Mouse (Mus musculus): ENCODE data around the gene Lrfn5. TPM values are rescaled to one million over a fixed set of nuclear protein-coding genes. Genes with fewer than 3 reads are reported as not detected.

Gene Lrfn5
- total RNA-seq, 2 experiments from 2014 or later, result 118 to 123 TPM

DNA sequence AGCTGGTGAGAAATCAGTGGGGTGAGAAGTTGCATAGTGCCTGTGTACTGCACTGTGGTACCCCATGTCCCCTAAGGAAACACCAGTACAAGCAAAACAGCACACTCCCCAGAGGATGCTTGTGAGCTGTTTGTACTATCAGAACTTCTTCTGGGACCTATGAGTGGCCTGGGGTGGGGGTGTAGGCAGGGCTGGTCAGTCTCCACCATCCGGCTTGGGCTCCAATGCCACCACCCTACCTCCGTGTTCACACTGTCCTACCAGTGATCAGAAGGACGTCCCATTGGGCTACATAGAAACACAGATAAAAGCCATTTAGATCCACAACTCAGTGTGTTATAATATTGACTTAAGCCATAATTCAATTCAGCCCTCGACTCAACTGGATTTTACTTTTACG, 131.4 kb downstream of the Lrfn5 start:
- no peak for DNase-seq (ENCODE audit: extremely low spot score in 1 of 2, low spot score in 2 of 2)

DNA sequence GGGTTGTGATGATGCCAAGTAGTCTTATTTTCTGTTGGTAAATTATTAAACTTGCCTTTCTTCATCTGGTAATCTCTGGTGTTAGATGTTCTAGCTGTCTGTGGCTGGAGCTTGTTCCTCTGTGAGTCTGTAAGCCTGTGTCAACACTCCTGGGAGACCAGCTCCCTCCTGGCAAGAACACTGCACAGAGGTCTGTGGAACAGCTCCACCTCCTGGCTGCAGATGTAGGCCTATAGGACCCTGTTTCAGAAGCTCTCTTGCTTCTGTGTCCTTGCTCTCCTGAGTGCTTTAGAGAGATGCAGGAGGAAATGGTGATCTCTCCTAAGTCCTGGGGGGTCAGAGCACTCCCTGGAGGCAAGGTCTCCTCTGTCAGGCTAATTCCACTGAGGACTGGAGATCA, 200.2 kb downstream of the Lrfn5 start:
- Histone ChIP-seq H3K27ac (no peak overlapping the region), H3K4me3 (no peak overlapping the region)
- peak in 1 of 2 experiments; percentile 17 for DNase-seq (ENCODE audit: extremely low spot score in 1 of 2, low spot score in 2 of 2)
- TF ChIP-seq CTCF (IDR thresholded peaks at IDR 0.05), result peak; percentile 37
- intact Hi-C loops (cut with DNase I), result loop anchor here (10.0 kb wide), 1 partner anchor 198 kb away; the partner anchor contains the start of gene Lrfn5

More for the DNA sequence above, 131.4 kb downstream of the Lrfn5 start:
- TF ChIP-seq CTCF (IDR thresholded peaks at IDR 0.05), result no peak
- no peak overlapping the region for H3K27ac ChIP-seq
- H3K4me3 ChIP-seq, result no peak overlapping the region
- intact Hi-C loops (cut with DNase I), result no loop called here

DNA sequence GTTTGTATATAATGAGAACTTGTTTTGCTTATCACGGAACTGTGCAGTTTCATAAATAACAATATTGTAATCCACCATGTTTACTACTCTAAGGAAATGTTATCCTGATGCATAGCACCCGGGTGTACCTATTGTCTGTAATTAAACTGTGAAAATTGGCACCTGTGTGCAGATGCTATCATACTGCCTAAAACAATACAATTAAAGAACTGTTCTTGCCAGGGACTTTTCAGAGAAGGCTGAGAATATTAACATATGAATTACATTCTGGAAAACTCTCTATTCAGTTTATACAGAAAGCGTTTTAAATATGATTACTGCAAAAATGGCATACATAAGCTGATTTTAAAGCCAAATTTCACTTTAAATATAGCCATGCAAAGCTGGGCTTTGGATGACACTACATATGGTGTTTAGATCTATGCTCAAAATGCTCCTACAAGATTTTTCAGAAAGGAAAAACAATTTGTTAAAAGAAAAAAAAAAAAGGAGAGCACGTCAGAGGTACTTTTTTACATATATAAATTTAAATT, 284.2 kb downstream of the Lrfn5 start:
- TF ChIP-seq CTCF (IDR thresholded peaks at IDR 0.05), result no peak
- intact Hi-C loops (cut with DNase I), result loop anchor here (10.0 kb wide), 1 partner anchor 282 kb away; the partner anchor contains the start of gene Lrfn5
- Histone ChIP-seq H3K27ac (no peak overlapping the region; the same call in 1 of the 2 replicates), H3K4me3 (no peak overlapping the region)
- no peak for DNase-seq (ENCODE audit: extremely low spot score in 1 of 2, low spot score in 2 of 2)

DNA sequence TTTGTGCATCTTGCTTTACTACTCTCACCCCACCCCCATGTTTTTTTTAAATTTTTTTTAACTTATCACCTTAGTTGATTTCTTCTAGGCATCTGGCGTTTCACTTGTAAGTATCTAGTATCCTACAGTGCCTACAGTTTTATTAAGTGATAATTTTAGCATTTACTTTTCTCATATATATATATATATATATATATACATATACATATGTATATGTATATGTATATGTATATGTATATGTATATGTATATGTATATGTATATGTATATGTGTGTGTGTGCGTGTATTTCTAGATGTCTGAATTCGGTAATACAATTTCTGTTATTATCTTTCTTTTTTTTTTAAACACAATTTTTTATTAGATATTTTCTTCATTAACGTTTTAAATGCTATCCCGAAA, 300.7 kb downstream of the Lrfn5 start:
- TF ChIP-seq CTCF (IDR thresholded peaks at IDR 0.05), result no peak
- no peak overlapping the region for H3K27ac ChIP-seq
- no peak for DNase-seq (ENCODE audit: extremely low spot score in 1 of 2, low spot score in 2 of 2)
- intact Hi-C loops (cut with DNase I), result no loop called here
- H3K4me3 ChIP-seq, result no peak overlapping the region

GRCm38 (mm10) chr12:61826311-61826710, 303.4 kb downstream of the Lrfn5 start:
- Histone ChIP-seq H3K27ac (no peak overlapping the region), H3K4me3 (no peak overlapping the region)
- no peak for DNase-seq (ENCODE audit: extremely low spot score in 1 of 2, low spot score in 2 of 2)
- intact Hi-C loops (cut with DNase I), result no loop called here
- peak; percentile 37 for TF ChIP-seq CTCF (IDR thresholded peaks at IDR 0.05)

DNA sequence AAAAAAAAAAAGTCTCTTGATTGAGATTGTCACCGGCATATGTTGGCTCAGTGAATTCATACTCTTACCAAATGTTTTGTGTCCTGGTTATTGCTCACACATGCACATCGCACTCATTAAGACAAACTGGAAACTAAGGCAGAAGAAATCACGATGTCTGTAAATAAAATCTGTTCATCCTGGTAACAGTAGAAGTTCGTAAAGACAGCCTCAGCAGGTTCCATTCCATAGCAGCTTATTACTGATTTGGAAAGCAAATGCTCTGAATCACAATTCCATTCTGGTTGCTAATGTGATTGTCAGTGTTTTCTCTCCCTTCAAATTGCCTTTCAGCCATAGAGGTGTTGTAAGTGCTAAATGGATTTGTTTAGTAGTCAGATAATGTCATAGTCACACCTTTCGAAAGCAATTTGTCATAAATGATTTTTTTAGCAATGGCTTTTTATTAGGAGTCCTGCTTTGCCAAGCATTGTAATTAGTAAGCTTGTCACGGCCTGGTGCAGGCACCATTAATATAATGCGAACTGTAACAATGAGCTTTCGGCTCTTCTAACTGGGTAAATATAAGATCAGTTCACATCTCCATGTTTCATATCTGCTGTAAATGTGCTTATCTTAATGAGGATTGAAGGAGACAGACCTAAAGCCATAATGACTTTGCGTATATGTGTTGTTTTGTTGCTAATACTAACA, 319.8 kb downstream of the Lrfn5 start:
- DNase-seq (ENCODE audit: extremely low spot score in 1 of 2, low spot score in 2 of 2), result no peak
- intact Hi-C loops (cut with DNase I), result loop anchor here (10.0 kb wide), 1 partner anchor 318 kb away; the partner anchor contains the start of gene Lrfn5

DNA sequence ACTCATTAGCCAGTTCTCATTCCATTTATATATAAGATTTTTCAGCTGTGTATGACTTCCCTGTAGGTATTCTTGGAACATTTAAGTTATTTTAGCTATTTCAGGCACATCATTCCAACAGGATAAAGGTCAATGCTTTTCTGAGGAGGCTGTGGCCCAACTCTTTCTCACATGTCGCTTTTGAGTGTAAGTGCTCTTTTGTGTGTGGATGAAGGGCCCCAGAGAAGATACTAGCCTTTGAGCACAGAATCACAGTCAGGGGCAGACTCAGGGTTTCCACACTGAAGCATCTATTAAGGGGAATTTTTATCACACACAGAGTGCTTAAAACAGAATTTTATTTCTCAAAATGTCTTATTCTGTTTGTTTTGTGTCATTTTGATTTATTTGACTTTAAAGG, 331.2 kb downstream of the Lrfn5 start:
- TF ChIP-seq CTCF (IDR thresholded peaks at IDR 0.05), result no peak
- H3K27ac ChIP-seq, result no peak overlapping the region
- H3K4me3 ChIP-seq, result no peak overlapping the region
- intact Hi-C loops (cut with DNase I), result no loop called here
- DNase-seq (ENCODE audit: extremely low spot score in 1 of 2, low spot score in 2 of 2), result no peak

More for the DNA sequence above, 319.8 kb downstream of the Lrfn5 start:
- no peak overlapping the region for H3K4me3 ChIP-seq
- no peak overlapping the region for H3K27ac ChIP-seq
- no peak for TF ChIP-seq CTCF (IDR thresholded peaks at IDR 0.05)

All from left cerebral cortex, adult 2 months (tissue).